Mouse (Mus musculus): ENCODE results near the gene Trim8. TPM values are rescaled to one million over a fixed set of nuclear protein-coding genes. Genes with fewer than 3 reads are reported as not detected.

The Trim8 gene
- total and polyA plus RNA-seq, 3 experiments: 4.4 to 24.9 (median 12.0) TPM

DNA sequence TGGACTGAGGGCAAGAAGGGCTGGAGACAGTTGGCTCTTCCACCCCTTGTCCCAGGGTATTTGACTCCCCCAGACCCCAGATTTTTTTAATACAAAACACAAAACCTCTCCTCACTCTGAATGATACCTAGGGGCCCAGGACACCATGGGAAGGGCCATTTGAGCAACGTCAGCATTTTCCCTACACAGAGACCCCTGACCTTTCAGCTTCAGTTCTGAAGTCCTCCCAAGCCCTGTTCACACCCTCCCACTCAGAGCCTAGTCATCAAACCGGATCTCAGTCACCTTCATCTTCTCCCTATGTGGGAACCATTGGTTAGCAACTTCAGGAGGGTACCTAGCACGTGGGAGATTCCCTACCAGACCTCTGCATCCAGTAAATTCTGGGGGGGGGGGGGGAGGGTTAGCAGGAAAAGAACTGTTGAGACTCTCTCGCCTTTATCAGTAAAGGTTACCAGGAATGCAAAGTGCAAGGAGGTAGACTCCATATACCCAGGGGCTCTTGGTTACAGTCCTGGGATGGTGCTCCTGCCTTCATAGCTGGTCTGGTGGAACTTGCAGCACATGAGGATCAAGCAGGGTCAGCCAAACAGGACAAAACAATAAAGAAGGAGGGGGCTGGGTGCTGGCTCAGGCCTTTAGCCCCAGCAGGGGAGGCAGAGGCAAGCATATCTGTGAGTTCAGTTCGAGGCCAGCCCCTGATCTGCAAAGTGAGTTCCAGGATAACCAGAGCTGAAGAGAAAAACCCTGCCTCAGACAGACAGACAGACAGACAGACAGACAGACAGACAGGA, 17.5 kb downstream of the Trim8 start:
- H3K4me3 ChIP-seq (replicated peaks in 1 of 3; ENCODE audit: low read depth in 2 of 3, low read length in 2 of 3, poor library complexity in 1 of 3): no peak overlapping the region
- no peak for DNase-seq (ENCODE audit: extremely low read depth)
- TF ChIP-seq TCF12 (IDR thresholded peaks at IDR 0.05; ENCODE audit: low read depth, low read length) (no peak), MAFK (IDR thresholded peaks at IDR 0.05; ENCODE audit: insufficient replicate concordance, low read length) (peak; percentile 90), POLR2A (IDR thresholded peaks at IDR 0.05; ENCODE audit: low read depth, low read length) (peak; percentile 11; the same call in 1 of the 2 replicates), MAX (IDR thresholded peaks at IDR 0.05; ENCODE audit: low read length) (no peak), MXI1 (IDR thresholded peaks at IDR 0.05; ENCODE audit: low read depth, low read length) (peak; percentile 9; the same call in 1 of the 2 replicates)

GRCm38 (mm10) chr19:46521698-46522097, 20.2 kb downstream of the Trim8 start:
- no peak overlapping the region for H3K4me3 ChIP-seq (replicated peaks in 1 of 3; ENCODE audit: low read depth in 2 of 3, low read length in 2 of 3, poor library complexity in 1 of 3)
- H3K4me2 ChIP-seq (ENCODE audit: insufficient read depth, low read depth, poor library complexity, severe bottlenecking): peak overlapping the region; percentile 48; the same call in 1 of the 2 replicates
- H3K27me3 ChIP-seq (replicated peaks): no peaks in the 10 kb centered on the region
- H3K9ac ChIP-seq (ENCODE audit: insufficient read depth, low read depth): no peak overlapping the region
- no peaks in the 10 kb centered on the region for H3K79me2 ChIP-seq (replicated peaks; ENCODE audit: control insufficient read depth, extremely low read depth, insufficient read depth, poor library complexity, severe bottlenecking)
- peaks cover 41 to 95% of the 10 kb centered on the region in 2 experiments for H3K4me1 ChIP-seq (ENCODE audit: control insufficient read depth in 1 of 2, insufficient read depth in 2 of 2)
- dilution Hi-C loops (cut with MboI; ENCODE audit: extremely low pct_ligation_motif_present, extremely low pct_unique_long_range_greater_than_20kb, low sequenced_read_pairs): no loop called here
- no peaks in the 10 kb centered on the region for H3K9me3 ChIP-seq (replicated peaks; ENCODE audit: low read length)
- H3K36me3 ChIP-seq (replicated peaks in 1 of 2; ENCODE audit: control insufficient read depth in 1 of 2, insufficient read depth in 1 of 2, low read length in 1 of 2): peaks cover 0 to under 1% of the 10 kb centered on the region in 2 experiments
- no peak for DNase-seq (ENCODE audit: extremely low read depth)
- TF ChIP-seq CHD1 (IDR thresholded peaks at IDR 0.05; ENCODE audit: low read depth, low read length): peak; percentile 25; the same call in 1 of the 2 replicates
- TF ChIP-seq BHLHE40 (IDR thresholded peaks at IDR 0.05; ENCODE audit: low read depth, low read length): no peak
- TF ChIP-seq JUND (conservative IDR thresholded peaks at IDR 0.05; ENCODE audit: low read depth, low read length): no peak
- no peak for TF ChIP-seq ETS1 (conservative IDR thresholded peaks at IDR 0.05; ENCODE audit: low read depth, low read length)
- in situ Hi-C loops (cut with MboI; ENCODE audit: low pct_ligation_motif_present, low pct_unique_long_range_greater_than_20kb, low sequenced_read_pairs): no loop called here
- peak overlapping the region; percentile 86 for H3K27ac ChIP-seq (ENCODE audit: insufficient read depth, low read depth)

More for the DNA sequence above, 17.5 kb downstream of the Trim8 start:
- H3K9me3 ChIP-seq (replicated peaks; ENCODE audit: low read length): no peaks in the 10 kb centered on the region
- peak overlapping the region; percentile 75 for H3K4me2 ChIP-seq (ENCODE audit: insufficient read depth, low read depth, poor library complexity, severe bottlenecking)
- H3K36me3 ChIP-seq (replicated peaks in 1 of 2; ENCODE audit: control insufficient read depth in 1 of 2, insufficient read depth in 1 of 2, low read length in 1 of 2): peaks cover 18 to 26% of the 10 kb centered on the region in 2 experiments
- peaks cover 35 to 72% of the 10 kb centered on the region in 2 experiments for H3K4me1 ChIP-seq (ENCODE audit: control insufficient read depth in 1 of 2, insufficient read depth in 2 of 2)
- H3K27ac ChIP-seq (ENCODE audit: insufficient read depth, low read depth): peak overlapping the region; percentile 52
- H3K27me3 ChIP-seq (replicated peaks): no peaks in the 10 kb centered on the region
- no peaks in the 10 kb centered on the region for H3K79me2 ChIP-seq (replicated peaks; ENCODE audit: control insufficient read depth, extremely low read depth, insufficient read depth, poor library complexity, severe bottlenecking)
- H3K9ac ChIP-seq (ENCODE audit: insufficient read depth, low read depth): peak overlapping the region; percentile 12; the same call in 1 of the 2 replicates
- in situ Hi-C loops (cut with MboI; ENCODE audit: low pct_ligation_motif_present, low pct_unique_long_range_greater_than_20kb, low sequenced_read_pairs) (no loop called here), dilution Hi-C loops (cut with MboI; ENCODE audit: extremely low pct_ligation_motif_present, extremely low pct_unique_long_range_greater_than_20kb, low sequenced_read_pairs) (no loop called here)

GRCm38 (mm10) chr19:46522433-46523044, 21.0 kb downstream of the Trim8 start:
- Histone ChIP-seq H3K4me2 (ENCODE audit: insufficient read depth, low read depth, poor library complexity, severe bottlenecking) (peak overlapping the region; percentile 48), H3K27me3 (replicated peaks) (no peaks in the 10 kb centered on the region), H3K79me2 (replicated peaks; ENCODE audit: control insufficient read depth, extremely low read depth, insufficient read depth, poor library complexity, severe bottlenecking) (no peaks in the 10 kb centered on the region), H3K9me3 (replicated peaks; ENCODE audit: low read length) (no peaks in the 10 kb centered on the region), H3K27ac (ENCODE audit: insufficient read depth, low read depth) (peak overlapping the region; percentile 86), H3K36me3 (replicated peaks in 1 of 2; ENCODE audit: control insufficient read depth in 1 of 2, insufficient read depth in 1 of 2, low read length in 1 of 2) (no peaks in the 10 kb centered on the region), H3K4me3 (replicated peaks in 1 of 3; ENCODE audit: low read depth in 2 of 3, low read length in 2 of 3, poor library complexity in 1 of 3) (peak overlapping the region in 1 of 3 experiments; percentile 19), H3K4me1 (ENCODE audit: control insufficient read depth in 1 of 2, insufficient read depth in 2 of 2) (peaks cover 41 to 95% of the 10 kb centered on the region in 2 experiments), H3K9ac (ENCODE audit: insufficient read depth, low read depth) (peak overlapping the region; percentile 26)
- peak; percentile 85 for DNase-seq (ENCODE audit: extremely low read depth)
- in situ Hi-C loops (cut with MboI; ENCODE audit: low pct_ligation_motif_present, low pct_unique_long_range_greater_than_20kb, low sequenced_read_pairs) (no loop called here), dilution Hi-C loops (cut with MboI; ENCODE audit: extremely low pct_ligation_motif_present, extremely low pct_unique_long_range_greater_than_20kb, low sequenced_read_pairs) (no loop called here)
- TF ChIP-seq ELF1 (IDR thresholded peaks at IDR 0.05; ENCODE audit: low read depth, low read length): peak; percentile 23; the same call in 1 of the 2 replicates
- TF ChIP-seq MAX (IDR thresholded peaks at IDR 0.05; ENCODE audit: low read length): no peak
- no peak for TF ChIP-seq POLR2AphosphoS2 (IDR thresholded peaks at IDR 0.05; ENCODE audit: low read depth, low read length)
- no peak for TF ChIP-seq KAT2A (IDR thresholded peaks at IDR 0.05; ENCODE audit: insufficient replicate concordance, low read length)
- no peak for TF ChIP-seq NELFE (IDR thresholded peaks at IDR 0.05; ENCODE audit: low read depth, low read length)
- peak; percentile 82 for TF ChIP-seq TCF12 (IDR thresholded peaks at IDR 0.05; ENCODE audit: low read depth, low read length)
- peak; percentile 96 for TF ChIP-seq TBP (conservative IDR thresholded peaks at IDR 0.05; ENCODE audit: low read depth, low read length)
- TF ChIP-seq JUND (conservative IDR thresholded peaks at IDR 0.05; ENCODE audit: low read depth, low read length): peak; percentile 94
- peak; percentile 84 for TF ChIP-seq IRF4 (IDR thresholded peaks at IDR 0.05; ENCODE audit: low read depth, low read length)
- TF ChIP-seq ZC3H11A (IDR thresholded peaks at IDR 0.05; ENCODE audit: low read depth, low read length): no peak
- TF ChIP-seq RAD21 (IDR thresholded peaks at IDR 0.05; ENCODE audit: low read depth, low read length): no peak
- TF ChIP-seq MAFK (IDR thresholded peaks at IDR 0.05; ENCODE audit: insufficient replicate concordance, low read length): 0 out of 2 replicates have a peak, but pooled peaks have one; percentile 38
- 0 out of 2 replicates have a peak, but pooled peaks have one; percentile 8 for TF ChIP-seq NRF1 (IDR thresholded peaks at IDR 0.05; ENCODE audit: low read depth, low read length)
- no peak for TF ChIP-seq USF1 (IDR thresholded peaks at IDR 0.05; ENCODE audit: low read depth, low read length)
- TF ChIP-seq POLR2A (IDR thresholded peaks at IDR 0.05; ENCODE audit: low read depth, low read length): peak; percentile 44; the same call in 1 of the 2 replicates
- no peak for TF ChIP-seq MYC (IDR thresholded peaks at IDR 0.05; ENCODE audit: low read depth, low read length)
- TF ChIP-seq BHLHE40 (IDR thresholded peaks at IDR 0.05; ENCODE audit: low read depth, low read length): peak; percentile 78
- no peak for TF ChIP-seq RCOR1 (conservative IDR thresholded peaks at IDR 0.05; ENCODE audit: low read depth, low read length)
- TF ChIP-seq ETS1 (conservative IDR thresholded peaks at IDR 0.05; ENCODE audit: low read depth, low read length): peak; percentile 94
